Mouse (Mus musculus): ENCODE data around the gene Spag9.

- TF ChIP-seq CTCF (IDR thresholded peaks at IDR 0.05; ENCODE audit: insufficient read depth, low read depth, low read length), result no peak
- no peak for TF ChIP-seq POLR2A (IDR thresholded peaks at IDR 0.05; ENCODE audit: insufficient read depth, low read depth, low read length)
These were observed 27.1 kb upstream of the Spag9 start for GRCm38 (mm10) chr11:93968848-93969128.
